In genomic region chr7:132735145-132735544, GRCm38 (mm10) we compare ENCODE assay signal across 7 mouse cellular contexts.
DNase-seq lines count a peak whose midpoint lies in the region; ATAC-seq and TF ChIP-seq lines count a peak whose summit lies in the region.

No protein-coding gene starts in this region.

- H3K4me2 ChIP-seq in embryonic facial prominence, embryonic 15.5 days (replicated peaks) = no peak overlapping the region
- no peak overlapping the region for H3K4me2 ChIP-seq in intestine, embryonic 16.5 days (ENCODE audit: low read depth, low read length)
- H3K4me2 ChIP-seq in lung, postnatal 0 days (replicated peaks; ENCODE audit: low read depth, low read length) = no peak overlapping the region

- no peak overlapping the region; the same call in 1 of the 2 replicates for H3K4me3 ChIP-seq in G1E (ENCODE audit: low read depth, low read length)
- H3K4me3 ChIP-seq in embryonic facial prominence, embryonic 15.5 days (replicated peaks) = no peak overlapping the region
- H3K4me3 ChIP-seq in intestine, embryonic 16.5 days (ENCODE audit: low read length) = no peak overlapping the region
- H3K4me3 ChIP-seq in lung, postnatal 0 days (ENCODE audit: low read depth, low read length) = no peak overlapping the region
- H3K4me3 ChIP-seq in thymus, adult 2 months (ENCODE audit: control insufficient read depth, insufficient read depth, low read length) = no peak overlapping the region

- H3K4me1 ChIP-seq in G1E (ENCODE audit: insufficient read depth, low read depth, low read length) = peaks cover 63% of the 10 kb centered on the region
- H3K4me1 ChIP-seq in embryonic facial prominence, embryonic 15.5 days = peaks cover 39% of the 10 kb centered on the region
- H3K4me1 ChIP-seq in intestine, embryonic 16.5 days (ENCODE audit: control insufficient read depth, insufficient read depth, low read length) = peaks cover 34% of the 10 kb centered on the region
- H3K4me1 ChIP-seq in lung, postnatal 0 days (ENCODE audit: insufficient read depth, low read depth, low read length) = peaks cover 22% of the 10 kb centered on the region; the same call in 1 of the 2 replicates
- H3K4me1 ChIP-seq in thymus, adult 2 months (replicated peaks; ENCODE audit: control insufficient read depth, insufficient read depth, low read length) = peaks cover 16% of the 10 kb centered on the region

- no peaks in the 10 kb centered on the region for H3K27me3 ChIP-seq in G1E (ENCODE audit: insufficient read depth, low read length)
- H3K27me3 ChIP-seq in embryonic facial prominence, embryonic 15.5 days = no peaks in the 10 kb centered on the region
- H3K27me3 ChIP-seq in intestine, embryonic 16.5 days (replicated peaks; ENCODE audit: control insufficient read depth, insufficient read depth, low read length) = no peaks in the 10 kb centered on the region
- no peaks in the 10 kb centered on the region for H3K27me3 ChIP-seq in lung, postnatal 0 days (replicated peaks; ENCODE audit: insufficient read depth, low read length)
- no peaks in the 10 kb centered on the region for H3K27me3 ChIP-seq in thymus, adult 2 months (ENCODE audit: control insufficient read depth, insufficient read depth, low read length)

- WGBS in embryonic facial prominence, embryonic 15.5 days = 34% methylated on average over 5 of the region's 5 CpGs
- WGBS in intestine, embryonic 16.5 days = 49% methylated on average over 5 of the region's 5 CpGs
- WGBS in lung, postnatal 0 days = 30% methylated on average over 5 of the region's 5 CpGs
- 2% methylated on average over 5 of the region's 5 CpGs for WGBS in thymus, adult 2 months

- TF ChIP-seq POLR2A in thymus, adult 2 months (IDR thresholded peaks at IDR 0.05; ENCODE audit: control insufficient read depth, extremely low read depth, insufficient read depth, low read length, poor library complexity) = no peak

- no peak for TF ChIP-seq EP300 in lung, postnatal 0 days (IDR thresholded peaks at IDR 0.05)

- peak; percentile 48 for TF ChIP-seq CTCF in G1E (IDR thresholded peaks at IDR 0.05; ENCODE audit: low read depth, low read length)
- peak; percentile 81 for TF ChIP-seq CTCF in lung, postnatal 0 days (IDR thresholded peaks at IDR 0.05)
- TF ChIP-seq CTCF in thymus, adult 2 months (IDR thresholded peaks at IDR 0.05; ENCODE audit: borderline replicate concordance, control insufficient read depth, extremely low read depth, insufficient read depth, low read length, poor library complexity) = peak; percentile 94

- H3K9ac ChIP-seq in embryonic facial prominence, embryonic 15.5 days = no peak overlapping the region
- 0 out of 2 replicates have a peak overlapping the region, but pooled peaks have one; percentile 31 for H3K9ac ChIP-seq in intestine, embryonic 16.5 days (ENCODE audit: low read depth, low read length)
- no peak overlapping the region for H3K9ac ChIP-seq in lung, postnatal 0 days (replicated peaks; ENCODE audit: low read depth)

- H3K9me3 ChIP-seq in G1E (replicated peaks) = no peaks in the 10 kb centered on the region
- no peaks in the 10 kb centered on the region for H3K9me3 ChIP-seq in embryonic facial prominence, embryonic 15.5 days (replicated peaks)
- no peaks in the 10 kb centered on the region for H3K9me3 ChIP-seq in intestine, embryonic 16.5 days (ENCODE audit: control insufficient read depth, low read length)
- H3K9me3 ChIP-seq in lung, postnatal 0 days (ENCODE audit: low read length) = no peaks in the 10 kb centered on the region

- peak overlapping the region; percentile 88; the same call in 1 of the 2 replicates for H3K27ac ChIP-seq in embryonic facial prominence, embryonic 15.5 days (replicated peaks)
- H3K27ac ChIP-seq in intestine, embryonic 16.5 days (ENCODE audit: low read length) = no peak overlapping the region
- peak overlapping the region; percentile 90 for H3K27ac ChIP-seq in lung, postnatal 0 days (ENCODE audit: low read length)
- H3K27ac ChIP-seq in thymus, adult 2 months (ENCODE audit: control insufficient read depth, insufficient read depth, low read length) = peak overlapping the region; percentile 75; the same call in 1 of the 2 replicates

- peaks cover 83% of the 10 kb centered on the region for H3K36me3 ChIP-seq in G1E (replicated peaks)
- H3K36me3 ChIP-seq in embryonic facial prominence, embryonic 15.5 days = 0 out of 2 replicates have a peak, but pooled peaks cover 4% of the 10 kb centered on the region
- H3K36me3 ChIP-seq in intestine, embryonic 16.5 days (ENCODE audit: control insufficient read depth, insufficient read depth, low read length) = no peaks in the 10 kb centered on the region
- no peaks in the 10 kb centered on the region for H3K36me3 ChIP-seq in lung, postnatal 0 days (ENCODE audit: insufficient read depth, low read length)
- no peaks in the 10 kb centered on the region for H3K36me3 ChIP-seq in thymus, adult 2 months (ENCODE audit: control insufficient read depth, insufficient read depth, low read length)

- ATAC-seq in G1E (ENCODE audit: extremely low read depth, insufficient number of reproducible peaks, low FRiP score, poor library complexity, severe bottlenecking) = peak; percentile 72
- ATAC-seq in embryonic facial prominence, embryonic 15.5 days (ENCODE audit: insufficient number of reproducible peaks, low FRiP score, low TSS enrichment, low read depth) = 0 out of 2 replicates have a peak, but pooled peaks have one; percentile 19
- ATAC-seq in intestine, embryonic 16.5 days = peak; percentile 50
- ATAC-seq in lung, postnatal 0 days = peak; percentile 81

- DNase-seq in CD4-positive, CD25-positive, alpha-beta regulatory T cell, adult 2 months (ENCODE audit: low read depth, low spot score) = peak; percentile 97
- DNase-seq in G1E (ENCODE audit: low spot score) = peak; percentile 91
- DNase-seq in lung, postnatal 0 days (ENCODE audit: low spot score) = peak; percentile 92
- peak; percentile 92 for DNase-seq in thymus, adult 2 months
- no peak for DNase-seq in layer of hippocampus, adult 9-11 months

Comparison
In these comparisons a context has a peak if more than half of its experiments do, and no peak if none do; other contexts are left out.
1. ATAC-seq: peak in every context shown above with its lines; median percentile 81 in lung, postnatal 0 days; 72 in G1E; 50 in intestine, embryonic 16.5 days; 19 in embryonic facial prominence, embryonic 15.5 days.